Mouse (Mus musculus): ENCODE results near the gene Mxd4.
A peak's percentile ranks its signal among the peaks of the same experiment; 100 is the strongest.

Gene Mxd4

DNA sequence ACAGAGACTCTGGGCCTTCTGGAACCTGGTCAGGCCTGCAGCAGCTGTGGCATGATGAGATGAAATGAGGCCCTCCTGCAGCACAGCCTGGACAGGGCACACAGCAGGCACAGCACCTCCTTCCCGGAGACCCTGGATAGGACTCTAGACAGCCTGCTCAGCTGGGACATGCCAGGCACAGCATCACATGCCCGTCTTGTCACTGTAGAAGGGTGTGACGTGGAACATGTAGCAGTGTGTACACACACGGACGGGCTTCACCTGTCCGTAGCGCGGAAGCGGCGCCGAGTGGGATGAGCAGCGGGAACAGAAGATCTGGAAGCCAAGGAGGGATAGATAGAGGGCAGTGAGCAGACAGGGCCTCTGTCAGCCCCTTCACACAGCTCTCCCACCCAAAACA, 8.3 kb upstream of the Mxd4 start:
- DNase-seq, result no peak

DNA sequence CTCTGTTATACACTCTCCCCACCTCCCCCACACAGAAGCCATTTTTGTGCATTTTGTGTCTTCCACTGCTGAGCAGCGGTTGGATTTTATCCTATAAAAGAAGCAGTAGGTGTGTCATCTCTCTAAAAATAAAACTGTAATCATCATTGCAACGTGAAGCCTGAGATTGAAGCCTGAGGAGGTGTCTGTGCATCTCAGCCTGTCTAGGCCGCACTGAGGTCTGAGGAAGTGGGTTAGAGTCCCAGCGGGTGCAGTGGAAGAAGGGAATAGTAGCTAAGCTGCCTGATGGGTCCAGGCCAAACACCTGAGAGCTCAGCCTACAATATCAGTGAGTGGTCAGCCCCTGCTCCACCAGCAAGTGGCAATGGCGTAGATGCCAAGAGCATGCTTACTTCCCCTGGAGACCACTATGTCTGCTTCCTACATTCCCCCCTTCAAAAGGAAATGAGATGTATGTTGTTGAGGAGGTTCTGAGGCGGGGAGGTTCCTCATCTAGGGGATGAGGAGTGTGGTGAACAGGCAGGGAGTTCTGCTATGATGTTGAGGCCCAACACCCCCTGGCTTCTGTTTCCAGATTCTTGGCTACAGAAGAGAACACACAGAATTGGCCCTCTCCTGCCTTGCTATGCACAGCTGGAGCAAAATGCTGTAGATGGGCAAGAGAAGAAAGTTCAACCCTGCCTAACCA, 7.6 kb upstream of the Mxd4 start:
- DNase-seq, result no peak

DNA sequence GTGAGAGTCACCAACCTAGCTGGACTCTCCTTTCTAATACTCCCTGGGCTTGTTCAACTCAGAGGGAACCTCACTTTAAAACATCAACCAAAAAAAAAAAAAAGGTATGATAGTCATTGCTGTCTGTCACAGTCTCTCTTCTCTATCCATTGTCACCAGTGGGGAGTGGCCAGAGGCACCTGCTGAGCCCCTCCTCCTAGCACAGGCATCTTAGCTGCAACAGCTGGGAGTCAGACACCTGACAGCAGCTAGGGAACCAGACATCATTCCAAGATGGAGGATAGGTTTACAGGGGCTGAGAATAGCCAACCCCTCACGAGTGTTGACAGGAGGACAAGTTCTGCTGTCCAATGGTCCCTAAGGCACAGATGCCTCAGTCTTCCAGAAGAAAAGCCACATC, 6.9 kb upstream of the Mxd4 start:
- DNase-seq, result no peak

- peak; percentile 72 for DNase-seq
Measured at GRCm38 (mm10) chr5:34191843-34192242, 4.3 kb upstream of the Mxd4 start.

DNA sequence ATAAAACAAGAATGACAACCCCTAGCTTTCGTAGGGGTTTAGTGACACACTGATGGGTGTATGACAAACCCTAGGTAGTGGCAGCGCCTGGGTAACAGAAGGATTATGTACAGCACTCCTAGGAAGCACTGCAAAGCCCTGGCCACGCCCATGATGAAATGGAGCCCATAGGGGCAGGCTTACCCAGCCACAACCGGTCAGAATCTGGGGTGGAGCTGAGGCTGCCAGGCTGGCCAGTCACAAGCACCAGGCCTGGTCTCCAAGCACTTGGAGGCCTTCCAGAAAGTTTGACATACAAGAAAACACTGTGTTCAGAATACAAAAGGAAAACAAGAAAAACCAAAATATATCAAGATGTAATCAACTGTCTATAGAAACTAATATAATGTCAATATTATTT, 3.5 kb upstream of the Mxd4 start:
- DNase-seq, result peak; percentile 88

DNA sequence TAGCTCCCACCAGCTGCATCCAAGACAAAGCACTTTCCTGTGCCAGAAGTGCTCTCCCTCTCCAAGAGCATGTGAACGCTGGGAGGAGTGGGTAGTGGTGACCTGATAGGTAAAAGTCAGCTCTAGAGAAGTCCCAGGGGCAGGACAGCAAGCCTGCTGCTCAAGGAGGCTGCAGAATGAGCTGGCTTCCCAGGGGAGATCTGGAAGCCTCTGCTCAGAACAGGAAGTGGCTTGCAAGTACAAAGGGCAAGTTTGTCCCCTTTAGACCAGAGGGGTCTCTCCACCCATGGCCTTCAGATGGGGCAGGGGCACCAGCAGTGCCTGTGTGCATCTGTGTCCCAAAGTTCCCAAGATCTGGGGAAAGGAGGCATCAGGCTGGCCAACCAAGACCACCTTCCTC, 2.0 kb upstream of the Mxd4 start:
- no peak for DNase-seq

DNA sequence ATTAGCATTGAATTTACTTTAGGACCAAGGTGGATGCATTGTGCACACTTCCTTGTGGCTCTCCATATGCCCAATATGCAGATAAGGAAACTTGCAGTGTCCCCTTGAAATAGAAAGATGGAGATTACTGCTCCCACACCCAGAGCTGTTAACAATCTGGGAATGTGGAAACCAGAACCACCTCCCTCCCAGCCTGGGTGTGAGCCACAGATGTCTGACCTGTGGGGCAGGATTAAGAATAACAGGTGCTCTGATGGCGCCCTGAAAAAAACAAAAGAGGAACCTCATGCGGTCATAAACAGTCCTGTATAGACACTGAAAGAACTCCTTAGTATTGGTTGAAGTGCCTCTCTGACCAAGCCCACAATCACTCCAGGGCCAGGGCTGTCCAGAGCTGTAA, 1.3 kb upstream of the Mxd4 start:
- no peak for DNase-seq

GRCm38 (mm10) chr5:34186961-34187391, 544 bp downstream of the Mxd4 start:
- peak; percentile 79 for DNase-seq

DNA sequence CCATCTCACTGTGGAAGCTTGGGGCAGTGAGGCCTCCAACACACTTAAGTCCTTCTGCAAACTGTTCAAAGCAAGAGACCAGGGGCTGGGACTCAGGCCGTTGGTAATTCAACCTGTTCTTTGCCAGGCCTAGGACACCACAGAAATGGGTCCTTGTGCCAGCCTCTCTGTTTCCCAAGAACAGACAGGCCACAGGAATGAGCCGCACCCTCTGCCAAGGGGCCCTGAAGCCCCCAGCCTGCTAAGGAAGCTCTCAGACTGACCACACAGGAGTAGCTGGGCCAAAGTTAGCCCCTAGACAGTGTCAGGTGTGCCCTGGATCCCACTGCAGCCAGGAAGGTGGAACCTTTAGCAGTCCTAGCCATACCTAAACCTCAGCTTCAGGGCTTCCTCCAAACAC, 1.1 kb downstream of the Mxd4 start:
- DNase-seq, result peak; percentile 28

DNA sequence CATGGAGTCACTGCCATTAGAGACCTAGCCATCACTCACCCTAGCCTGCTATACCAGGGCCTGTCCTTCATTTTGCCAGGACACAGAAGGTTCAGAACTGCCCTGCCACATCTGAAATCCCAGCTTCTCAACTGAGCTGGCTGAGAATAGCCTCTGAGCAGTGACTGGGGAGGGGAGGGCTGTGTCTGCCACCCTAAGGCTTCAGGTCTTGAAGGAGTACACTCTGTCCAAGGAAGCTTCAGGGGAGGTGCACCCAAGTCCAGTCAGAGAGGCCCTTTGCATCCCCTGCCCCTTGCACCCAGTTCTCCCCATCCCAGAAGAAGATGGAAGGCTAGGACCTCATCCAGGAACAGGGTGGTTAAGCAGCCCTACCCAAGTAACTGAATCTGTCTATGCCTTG, 1.7 kb downstream of the Mxd4 start:
- DNase-seq, result no peak

DNA sequence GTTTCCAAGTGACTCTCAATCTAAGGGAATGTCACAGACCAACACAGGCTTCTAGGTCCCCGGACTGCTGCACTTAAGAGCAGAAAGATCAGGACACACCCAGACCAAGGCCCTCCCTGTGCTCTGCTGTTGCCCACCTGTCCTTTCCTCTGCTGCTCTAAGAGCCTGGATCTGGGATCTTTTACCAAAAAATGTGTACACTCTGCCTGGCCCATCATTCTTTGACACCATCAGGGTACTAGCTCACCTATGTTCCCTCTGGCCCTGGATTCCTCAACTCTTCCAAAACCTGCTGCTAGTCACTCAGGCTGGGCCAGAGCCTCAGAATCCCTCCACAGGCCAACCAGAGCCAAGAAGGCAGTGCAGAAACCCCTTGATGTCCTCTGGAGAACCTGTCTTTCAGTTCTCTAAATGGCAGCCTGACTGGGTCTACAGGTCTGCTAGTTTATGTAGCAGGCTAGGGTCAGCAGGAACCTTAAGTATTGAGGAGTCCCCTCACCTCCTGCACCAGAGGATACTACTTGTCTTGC, 2.4 kb downstream of the Mxd4 start:
- peak; percentile 2 for DNase-seq

DNA sequence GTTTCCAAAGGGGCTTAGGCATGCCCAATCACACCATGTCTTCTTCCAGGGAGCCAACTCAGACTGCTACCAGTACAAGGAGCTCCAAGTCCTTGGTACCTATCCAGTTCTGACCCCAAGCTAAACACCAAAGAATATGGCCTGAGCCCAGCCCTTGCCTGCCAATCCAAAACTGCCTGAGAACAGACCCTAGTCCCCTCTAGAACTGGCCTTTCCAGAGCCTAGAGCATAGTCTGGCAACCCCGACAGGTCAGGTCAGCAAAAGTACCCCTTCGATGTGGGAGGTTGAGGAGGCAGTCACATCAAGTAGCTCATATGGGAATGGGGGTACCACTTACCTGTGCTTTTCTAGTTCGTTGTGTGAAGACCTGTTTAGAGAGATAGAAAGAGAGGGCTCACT, 3.5 kb downstream of the Mxd4 start:
- DNase-seq, result no peak

DNA sequence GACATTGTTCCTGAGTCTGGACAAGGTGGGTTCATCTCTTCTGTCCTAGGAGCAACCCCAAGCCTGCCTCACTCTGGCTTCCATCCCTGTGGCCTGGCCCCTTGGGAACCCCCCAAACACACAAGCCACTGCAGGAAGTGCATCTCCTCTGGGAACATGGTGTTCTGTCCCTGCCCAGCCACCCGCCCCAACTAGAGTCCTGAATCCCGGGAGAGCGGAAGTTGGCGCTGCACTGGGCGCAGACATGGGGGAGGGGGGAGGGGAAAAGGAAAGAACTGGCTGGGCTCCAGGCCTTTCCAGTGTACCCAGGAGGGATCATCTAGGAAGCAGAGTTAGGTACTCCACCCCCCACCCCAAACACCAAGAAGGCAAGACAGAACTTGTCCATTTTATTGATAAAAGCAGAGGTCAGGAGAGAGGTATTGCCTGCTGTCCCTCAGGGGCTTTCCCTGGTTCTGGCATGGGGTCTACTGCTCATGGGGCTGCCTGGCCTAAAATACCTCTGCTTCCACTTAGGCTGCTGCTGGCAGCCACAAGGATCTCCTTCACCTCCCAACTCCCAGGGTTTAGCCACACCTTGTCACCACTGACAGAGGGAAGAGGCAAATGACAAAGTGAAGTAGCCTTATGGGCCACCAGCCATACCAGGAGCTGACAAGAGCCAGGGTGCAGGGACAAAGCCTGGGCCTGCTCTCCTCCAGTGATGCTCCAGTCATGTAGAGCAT, 4.2 kb downstream of the Mxd4 start:
- peak; percentile 83 for DNase-seq

- DNase-seq, result peak; percentile 38
Measured at GRCm38 (mm10) chr5:34182486-34182885, 5.0 kb downstream of the Mxd4 start.

DNA sequence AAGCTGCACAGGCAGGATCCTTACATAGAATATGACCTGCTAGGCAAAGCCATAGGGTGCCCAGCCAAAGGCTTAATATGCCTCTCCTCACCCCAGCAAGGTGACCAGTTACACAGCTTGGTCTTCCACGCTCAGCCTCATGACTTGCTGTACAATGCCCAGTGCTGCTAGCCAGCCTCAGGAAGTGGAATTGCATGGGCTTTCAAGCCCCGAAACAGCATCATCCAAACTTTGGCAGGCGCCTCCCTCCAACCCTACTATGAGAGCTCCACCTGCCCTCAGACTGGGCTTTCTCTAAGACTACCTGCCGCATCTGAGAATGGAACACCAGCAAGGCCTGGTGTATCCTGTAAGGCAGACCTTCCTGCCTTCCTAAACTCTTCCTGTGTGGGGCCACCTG, 9.7 kb downstream of the Mxd4 start:
- DNase-seq, result no peak

DNA sequence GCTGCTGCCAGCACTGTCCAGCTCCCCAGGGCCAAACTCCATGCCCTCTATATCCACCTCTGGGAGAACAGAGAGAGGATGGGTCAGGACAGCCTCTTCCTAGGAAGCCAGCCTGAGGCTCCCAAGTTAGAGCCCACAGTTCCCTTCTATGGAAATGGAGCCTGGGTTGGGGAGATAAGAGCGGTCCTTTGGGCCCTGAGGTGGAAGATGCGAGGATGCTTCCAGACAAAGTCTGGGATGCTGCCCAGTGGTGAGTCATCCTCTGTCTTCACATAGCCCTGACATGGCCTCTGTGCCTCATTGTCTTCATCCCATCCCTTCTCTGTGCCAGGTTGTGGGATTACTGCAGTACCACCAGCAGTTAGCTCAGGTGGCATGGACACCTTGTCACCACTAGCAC, 10.4 kb downstream of the Mxd4 start:
- DNase-seq, result no peak

DNA sequence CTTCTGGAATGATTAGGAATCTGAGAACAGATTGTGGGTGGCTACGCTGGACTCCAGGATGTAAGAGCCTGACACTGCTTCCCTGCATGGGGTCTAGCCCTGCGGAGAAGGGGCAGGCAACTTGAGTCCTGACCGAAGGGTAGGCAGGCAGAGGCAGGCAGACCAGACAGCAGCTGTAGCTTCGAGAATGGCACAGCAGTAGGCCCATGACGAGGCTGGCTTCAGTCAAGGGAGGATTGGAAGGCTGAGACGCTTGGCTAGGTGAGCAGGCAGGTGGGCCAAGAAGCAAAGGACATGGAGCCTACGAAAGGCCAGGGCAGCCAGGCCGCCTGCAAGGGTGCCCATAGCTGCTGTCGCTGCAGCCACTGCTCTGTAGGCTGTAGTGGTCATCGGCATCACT, 10.8 kb downstream of the Mxd4 start:
- DNase-seq, result no peak

GRCm38 (mm10) chr5:34175403-34175694, 12.2 kb downstream of the Mxd4 start:
- no peak for DNase-seq

DNA sequence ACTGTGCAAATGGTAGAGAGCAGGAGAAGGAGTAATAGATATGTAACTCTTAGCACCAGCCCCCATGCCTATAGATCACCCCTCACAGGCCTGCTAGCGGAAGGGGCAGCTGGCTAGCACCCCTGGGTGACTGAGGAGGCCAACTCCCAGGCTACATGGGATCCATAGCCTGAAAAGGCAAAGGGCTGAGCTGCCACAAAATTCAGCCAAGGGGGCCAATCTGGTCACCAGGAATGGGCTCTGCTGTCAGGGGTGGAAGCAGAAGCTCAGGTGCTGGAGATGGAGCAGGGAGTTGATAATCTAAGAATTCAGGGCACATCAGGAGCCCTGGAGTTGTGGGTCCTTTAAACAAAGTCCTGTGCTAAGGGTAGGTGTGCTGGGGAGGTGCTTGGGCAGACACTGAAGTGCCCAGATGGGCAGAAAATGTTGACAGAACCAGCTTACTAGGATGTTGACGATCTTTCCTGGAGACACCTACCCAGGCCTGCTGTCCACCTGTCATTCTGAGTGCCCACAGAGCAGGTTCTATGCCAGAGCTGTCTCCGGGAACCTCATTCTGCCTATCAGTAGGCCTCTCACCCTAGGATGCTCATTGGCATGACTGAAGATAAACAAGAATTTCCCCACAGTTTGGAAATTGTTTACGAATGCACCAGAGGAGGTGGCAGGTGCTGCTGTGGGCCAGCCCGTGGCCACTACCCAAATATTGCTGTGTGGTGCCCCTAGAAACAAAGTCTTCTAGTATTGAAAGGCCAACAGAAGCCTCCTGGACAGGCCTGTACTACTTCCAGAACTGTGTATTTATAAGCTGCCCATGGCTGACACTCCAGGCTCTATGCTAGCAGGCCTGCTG, 12.7 kb downstream of the Mxd4 start:
- DNase-seq, result no peak

DNA sequence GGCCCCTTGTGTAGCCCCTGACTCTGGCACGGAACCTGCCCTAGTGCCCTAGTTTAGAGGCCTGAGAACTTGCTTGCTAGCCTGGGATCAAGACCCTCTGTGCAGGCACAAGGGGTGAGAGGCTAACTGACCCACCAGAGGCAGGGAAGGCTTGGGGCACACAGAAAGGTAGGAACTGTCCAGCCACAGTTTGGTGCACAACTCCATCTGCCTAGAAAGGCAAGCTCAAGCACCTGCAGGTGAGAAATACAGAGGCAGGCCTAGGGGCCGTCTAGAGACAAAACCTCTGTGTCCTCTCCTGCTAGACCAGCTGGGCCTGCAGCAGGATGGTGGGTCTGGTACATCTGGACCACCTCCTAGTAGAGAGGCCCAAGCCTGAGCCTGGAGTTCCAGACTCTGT, 13.5 kb downstream of the Mxd4 start:
- no peak for DNase-seq

GRCm38 (mm10) chr5:34170726-34171125, 16.8 kb downstream of the Mxd4 start:
- DNase-seq, result peak; percentile 69

GRCm38 (mm10) chr5:34169954-34170353, 17.6 kb downstream of the Mxd4 start:
- DNase-seq, result no peak

DNA sequence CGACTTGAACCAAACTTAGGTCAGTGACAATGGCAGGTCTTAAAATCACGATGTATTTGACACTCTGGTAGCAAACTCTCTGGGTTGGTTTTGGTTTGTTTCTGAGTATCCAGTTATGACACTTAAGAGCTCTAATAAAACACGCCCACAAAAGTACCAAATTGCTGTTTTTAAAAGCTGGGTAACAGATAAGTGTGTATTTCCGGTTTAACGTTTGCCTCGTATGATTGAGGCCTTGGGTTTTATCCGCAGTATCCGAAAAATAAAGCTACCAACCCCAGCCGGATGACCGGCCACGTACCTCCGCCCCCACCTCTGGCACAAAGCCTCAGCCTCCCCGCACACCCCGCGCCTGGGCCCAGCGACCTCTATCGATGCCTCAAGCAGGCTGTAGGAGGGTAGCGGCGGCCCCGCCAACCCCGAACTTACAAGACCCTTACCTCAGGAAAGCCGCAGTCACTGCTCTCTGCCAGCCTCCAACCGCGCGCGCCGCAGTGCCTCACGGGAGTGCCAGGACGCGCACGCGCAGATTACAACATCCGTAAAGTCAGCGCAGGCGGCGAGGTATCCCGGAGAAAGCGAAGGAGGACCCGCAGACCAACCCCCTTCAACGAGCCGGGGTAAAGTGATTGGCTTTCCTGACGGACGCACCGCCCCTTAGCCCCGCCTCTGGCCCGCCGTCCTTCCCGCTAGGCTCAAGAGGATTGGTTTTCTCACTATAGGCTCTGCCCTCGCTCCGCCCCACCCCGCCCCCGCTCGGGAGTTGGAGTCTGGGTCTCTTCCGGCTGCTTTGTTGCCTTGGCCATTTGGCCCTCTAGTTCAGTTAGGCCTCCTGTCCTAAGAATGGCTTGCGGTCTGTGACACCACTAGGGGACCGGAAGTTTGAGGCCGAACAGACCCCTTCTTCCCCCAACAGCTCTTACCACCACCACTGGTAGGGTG, 18.3 kb downstream of the Mxd4 start, which contains the start of the genes Poln and Haus3:
Gene Poln (minus strand): TSS at position 499 of the 942 bp plus-strand sequence.
Gene Haus3 (minus strand): TSS at position 578 of the 942 bp plus-strand sequence.
- peak; percentile 99 for DNase-seq

Measured in lung, postnatal 10 days (tissue).